Mouse (Mus musculus) gastrocnemius, adult 8-10 months (tissue): ENCODE results near the gene Aoc1. TPM values are rescaled to one million over a fixed set of nuclear protein-coding genes. Genes with fewer than 3 reads are reported as not detected.

Source experiments
- DNase-seq, 2 experiments: peaks; one replicate each; pipeline ENCODE4 v3.0.0; 2022; ENCODE audit warnings: low spot score in 2 of 2
- total RNA-seq, 4 experiments: library from RNA; stranded (reverse); gene quantifications; 2 replicates each; pipeline ENCODE4 v1.2.4; 2022

The Aoc1 gene
- total RNA-seq, 4 experiments from 2014 or later: not detected

GRCm38 (mm10) chr6:48906371-48906770, 33.7 kb downstream of the Aoc1 start:
- no peak for DNase-seq

- DNase-seq: no peak
Observed at GRCm38 (mm10) chr6:48909229-48909628, 36.5 kb downstream of the Aoc1 start.

- DNase-seq: no peak
Observed at GRCm38 (mm10) chr6:48912033-48912432, 39.3 kb downstream of the Aoc1 start.

GRCm38 (mm10) chr6:48913587-48913986, 40.9 kb downstream of the Aoc1 start:
- no peak for DNase-seq

GRCm38 (mm10) chr6:48929595-48929994, 56.9 kb downstream of the Aoc1 start, which contains the start of gene 1600015I10Rik:
Gene 1600015I10Rik (plus strand): TSS chr6:48929895.
- no peak for DNase-seq

- DNase-seq: no peak
Observed at GRCm38 (mm10) chr6:48949596-48949995, 76.9 kb downstream of the Aoc1 start.

- DNase-seq: no peak
Observed at GRCm38 (mm10) chr6:48950676-48951075, 78.0 kb downstream of the Aoc1 start.

- DNase-seq: no peak
Observed at GRCm38 (mm10) chr6:48951630-48952029, 78.9 kb downstream of the Aoc1 start.

GRCm38 (mm10) chr6:48953220-48953619, 80.5 kb downstream of the Aoc1 start:
- no peak for DNase-seq

- DNase-seq: no peak
Observed at GRCm38 (mm10) chr6:48954211-48954610, 81.5 kb downstream of the Aoc1 start.

- peak in 1 of 2 experiments; percentile 14 for DNase-seq
Observed at GRCm38 (mm10) chr6:48954946-48955345, 82.2 kb downstream of the Aoc1 start.

GRCm38 (mm10) chr6:48956785-48957184, 84.1 kb downstream of the Aoc1 start:
- no peak for DNase-seq

- DNase-seq: no peak
Observed at GRCm38 (mm10) chr6:48958053-48958452, 85.4 kb downstream of the Aoc1 start.

Other genes starting within 250 kb of the Aoc1 start
- 1 to 10 TPM in 1 of 4 experiments, under 1 TPM in 3; 0.56 to 1.2 (median 0.71) TPM for gene AI854703, start 246.1 kb upstream of the Aoc1 start, total RNA-seq
- 1 to 10 TPM; 1.3 to 2.0 (median 1.5) TPM for gene Gimap8, start 225.7 kb upstream of the Aoc1 start, total RNA-seq
- gene Gimap9, start 196.8 kb upstream of the Aoc1 start, total RNA-seq: 1 to 10 TPM in 1 of 4 experiments, under 1 TPM in 3; 0.40 to 1.0 (median 0.62) TPM
- 1 to 10 TPM; 2.5 to 4.5 (median 3.9) TPM for gene Gimap4, start 188.3 kb upstream of the Aoc1 start, total RNA-seq
- gene Gimap6, start 164.7 kb upstream of the Aoc1 start, total RNA-seq: 1 to 10 TPM; 8.4 to 9.9 (median 9.1) TPM
- gene Gm28053, start 154.3 kb upstream of the Aoc1 start, total RNA-seq: 1 to 10 TPM in 3 of 4 experiments, not detected in 1; 1.2 to 2.4 (median 1.4) TPM
- gene Gimap7, start 154.3 kb upstream of the Aoc1 start, total RNA-seq: not detected
- 1 to 10 TPM; 1.5 to 3.1 (median 2.2) TPM for gene Gimap1, start 133.8 kb upstream of the Aoc1 start, total RNA-seq
- gene Gimap5, start 126.7 kb upstream of the Aoc1 start, total RNA-seq: 1 to 10 TPM in 3 of 4 experiments, under 1 TPM in 1; 0.82 to 1.5 (median 1.2) TPM
- not detected for gene Gimap3, start 102.0 kb upstream of the Aoc1 start, total RNA-seq
- 1 to 10 TPM; 1.3 to 4.8 (median 2.7) TPM for gene Tmem176a, start 32.0 kb upstream of the Aoc1 start, total RNA-seq
- gene Tmem176b, start 31.4 kb upstream of the Aoc1 start, total RNA-seq: 10 to 100 TPM in 1 of 4 experiments, 1 to 10 TPM in 3; 4.1 to 10.1 (median 7.2) TPM
- gene 1600015I10Rik, start 57.0 kb downstream of the Aoc1 start, total RNA-seq: not detected
- not detected for gene Doxl2, start 102.1 kb downstream of the Aoc1 start, total RNA-seq
- gene Svs1, start 114.0 kb downstream of the Aoc1 start, total RNA-seq: not detected
- 1 to 10 TPM; 1.1 to 3.6 (median 1.7) TPM for gene Gpnmb, start 163.7 kb downstream of the Aoc1 start, total RNA-seq
- 10 to 100 TPM; 42.6 to 60.3 (median 52.1) TPM for gene Malsu1, start 200.9 kb downstream of the Aoc1 start, total RNA-seq